Mouse (Mus musculus) embryo, embryonic 10 days (tissue): ENCODE measurements around the gene Csrnp3.
"Not testable (repeated sequence)": the region's sequence is repeated elsewhere in the genome, so short reads cannot be mapped to it uniquely, and the experiment has no call there.

Source experiments
- DNase-seq: peaks from one replicate; pipeline ENCODE4 v3.0.0-alpha.2; 2015; ENCODE audit warnings: low spot score

Gene Csrnp3

DNA sequence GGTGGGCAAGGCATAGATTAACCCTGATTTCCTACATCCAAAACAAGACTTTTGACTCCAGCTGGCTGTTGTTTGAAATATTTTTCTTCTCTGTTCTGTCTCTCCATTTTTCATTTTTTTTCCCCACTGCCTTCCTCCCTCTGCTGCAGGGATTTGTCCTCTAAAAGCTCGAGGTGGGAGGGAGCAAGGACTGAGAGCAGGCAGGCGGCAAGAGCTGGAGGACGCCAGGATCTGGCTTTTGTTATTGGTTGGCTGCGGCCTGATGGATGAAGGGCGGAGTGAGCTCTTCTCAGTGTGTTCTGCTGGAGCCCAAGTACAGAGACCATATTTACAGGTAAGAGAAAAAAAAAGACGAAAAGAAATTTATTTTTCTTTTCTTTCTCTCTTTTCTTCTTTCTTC is at the start of gene Csrnp3:
Gene Csrnp3 (plus strand): TSS at position 217 of the 400 bp plus-strand sequence.
- peak; percentile 91 for DNase-seq

DNA sequence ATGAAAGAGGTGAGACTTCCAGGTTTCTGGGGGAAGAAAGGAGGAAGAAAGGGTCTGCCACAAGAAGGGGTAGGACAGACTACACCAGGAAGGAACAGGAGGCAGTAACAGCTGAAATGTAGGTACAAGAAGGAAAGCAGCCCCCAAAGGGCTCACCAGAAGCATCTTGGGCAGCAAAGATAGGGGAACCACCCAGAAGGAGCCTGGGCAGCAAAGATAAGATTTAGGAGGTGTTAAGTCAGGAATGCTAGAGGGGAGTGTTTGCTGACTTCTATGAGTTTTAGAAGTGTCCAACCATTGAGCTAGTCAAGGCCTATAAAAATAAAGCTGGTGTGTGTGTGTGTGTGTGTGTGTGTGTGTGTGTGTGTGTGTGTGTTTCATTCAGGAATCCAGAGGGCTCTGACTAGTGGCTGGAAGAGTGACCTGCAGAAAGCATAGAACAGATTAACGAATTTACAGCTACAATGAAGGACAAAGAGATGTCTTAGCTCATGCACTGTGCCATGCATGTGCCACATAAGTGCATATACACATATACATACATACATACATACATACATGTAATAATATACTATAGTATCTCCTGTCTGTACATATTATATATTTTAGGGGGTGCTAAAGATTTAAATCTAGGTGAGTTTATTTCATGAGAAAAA is 44.4 kb upstream of the Csrnp3 start:
- no peak for DNase-seq

DNA sequence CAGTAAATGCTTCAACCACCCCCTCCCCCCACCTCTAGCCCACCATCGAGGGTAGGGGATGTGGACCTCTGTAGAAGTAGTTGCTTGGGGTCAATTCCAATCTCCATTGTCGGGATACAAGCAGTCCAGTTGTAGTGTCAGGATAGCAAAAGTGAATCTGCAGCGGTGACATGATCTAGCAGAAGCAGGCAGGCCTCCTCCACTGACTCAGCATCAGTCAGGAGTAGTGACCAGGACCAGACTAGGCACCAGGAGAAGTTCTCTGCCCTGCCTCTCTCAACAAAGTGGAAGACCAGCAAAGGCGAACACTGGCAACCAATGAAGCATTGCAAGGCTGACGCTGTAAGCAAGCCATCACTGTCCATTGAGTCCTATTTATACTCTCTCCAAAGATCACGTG is 39.0 kb upstream of the Csrnp3 start:
- no peak for DNase-seq

DNA sequence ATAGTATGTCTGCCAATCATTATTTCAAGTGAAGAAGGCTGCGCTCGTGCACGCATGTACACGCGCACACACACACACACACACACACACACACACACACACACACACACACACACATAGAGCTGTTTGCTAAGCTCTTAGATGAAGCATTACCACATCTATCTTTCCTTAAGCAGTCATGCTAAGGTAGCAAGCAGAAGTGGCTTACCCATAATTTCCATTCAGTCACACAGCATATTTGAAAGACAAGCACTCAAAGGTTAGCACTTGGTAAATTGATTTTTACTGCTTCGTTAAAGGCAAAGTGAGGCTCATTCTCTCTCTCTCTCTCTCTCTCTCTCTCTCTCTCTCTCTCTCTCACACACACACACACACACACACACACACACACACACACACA is 34.4 kb upstream of the Csrnp3 start:
- DNase-seq = not testable (repeated sequence)

DNA sequence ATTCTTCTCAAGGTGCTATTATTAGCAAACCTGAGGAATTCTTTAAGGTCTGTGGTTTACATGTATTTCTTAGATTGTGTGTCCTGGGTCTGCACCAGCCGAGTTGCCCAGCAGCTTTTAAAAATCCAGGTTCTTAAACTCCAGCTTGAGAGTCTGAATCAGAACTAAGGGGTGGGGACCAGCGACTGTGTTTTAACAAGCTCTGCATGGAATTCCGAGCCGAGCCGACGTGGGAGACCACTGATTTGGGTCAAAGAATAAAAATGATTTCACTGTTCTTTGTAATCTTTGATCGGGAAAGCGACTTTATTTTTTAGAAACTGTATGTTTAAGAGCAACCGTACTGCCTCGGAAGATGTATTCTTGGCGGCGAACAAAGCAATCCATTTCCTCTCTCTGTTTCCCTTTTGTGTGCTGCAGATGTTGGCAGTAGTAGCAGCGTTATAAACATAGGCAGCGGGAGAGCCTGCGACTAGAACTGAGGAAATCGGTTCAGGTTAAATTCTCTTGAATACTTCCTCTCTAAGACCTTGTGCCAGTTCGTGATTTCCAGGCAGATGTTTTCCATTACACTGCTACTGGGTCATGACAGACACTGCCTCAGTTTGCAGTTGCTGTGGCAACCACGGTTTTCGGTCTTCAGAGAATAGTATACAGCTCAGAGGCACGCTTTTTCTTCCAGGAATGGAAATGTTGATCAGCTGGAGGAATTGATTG is 27.3 kb upstream of the Csrnp3 start:
- peak; percentile 87 for DNase-seq

DNA sequence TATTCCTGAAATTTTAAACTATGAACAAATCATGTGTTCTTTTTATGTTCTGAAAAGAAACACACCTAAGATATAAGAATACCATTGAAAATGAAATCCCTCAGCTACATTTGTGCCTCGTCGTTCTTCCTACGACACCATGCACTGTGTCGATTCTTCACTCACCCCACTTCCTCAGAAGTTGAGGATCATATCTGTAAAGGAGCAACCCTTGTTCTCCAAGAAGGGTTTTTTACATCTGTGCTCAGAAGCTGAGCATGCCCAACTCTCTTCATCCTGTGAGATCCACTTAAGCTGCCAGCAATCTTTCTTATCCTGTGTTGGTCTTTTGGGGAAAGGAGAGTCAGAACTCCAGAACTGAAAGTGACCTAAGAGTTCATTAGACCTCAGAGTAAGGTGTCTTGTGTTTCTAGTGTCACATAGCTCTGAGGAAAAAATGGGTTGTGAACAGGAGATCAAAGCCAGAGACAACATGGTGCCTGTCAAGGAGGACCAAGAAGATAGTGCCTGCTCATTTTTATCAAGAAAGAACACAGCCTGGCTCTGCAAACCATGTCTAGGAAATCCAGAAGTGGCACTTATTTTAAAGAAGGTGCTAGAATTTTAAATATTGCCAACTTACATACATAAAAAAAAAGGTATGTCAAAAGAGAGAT is 25.3 kb upstream of the Csrnp3 start:
- no peak for DNase-seq

DNA sequence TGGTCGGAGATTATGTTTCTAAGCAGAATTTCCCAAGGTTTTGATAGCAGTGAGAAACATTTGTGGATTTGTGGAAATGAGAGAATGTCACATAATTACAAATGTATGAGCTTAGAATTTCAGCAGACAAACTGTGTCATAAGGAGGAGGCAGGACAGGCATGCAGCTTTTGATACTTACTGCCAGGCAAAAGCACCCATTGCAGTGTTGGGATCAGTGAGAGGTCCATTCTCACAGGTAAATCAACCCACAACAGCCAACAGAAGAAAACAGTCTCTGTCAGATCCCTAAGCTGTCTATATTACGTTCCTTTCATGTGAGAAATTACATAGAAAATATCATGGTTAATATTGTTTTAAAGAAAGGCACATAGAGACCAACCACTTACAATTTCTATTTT is 19.3 kb upstream of the Csrnp3 start:
- no peak for DNase-seq

DNA sequence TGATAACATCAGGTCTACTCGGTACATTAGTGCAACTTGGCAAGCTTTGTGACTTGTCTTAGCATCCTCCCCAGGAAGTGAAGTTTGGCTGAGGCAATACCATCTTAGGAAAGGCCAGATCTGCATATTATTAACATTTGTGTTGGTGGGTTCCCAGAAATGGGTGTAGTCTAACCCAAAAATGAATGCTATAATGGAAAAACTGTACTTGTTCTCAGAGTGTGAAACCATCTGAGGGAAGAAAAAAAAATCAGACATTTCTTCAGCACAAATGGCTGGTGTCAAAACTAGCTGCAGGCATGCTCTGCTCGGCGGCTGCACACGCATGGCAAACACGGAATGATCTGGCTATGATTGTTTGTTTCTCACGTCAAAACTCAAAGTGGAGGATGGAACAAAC is 18.8 kb upstream of the Csrnp3 start:
- DNase-seq = no peak

DNA sequence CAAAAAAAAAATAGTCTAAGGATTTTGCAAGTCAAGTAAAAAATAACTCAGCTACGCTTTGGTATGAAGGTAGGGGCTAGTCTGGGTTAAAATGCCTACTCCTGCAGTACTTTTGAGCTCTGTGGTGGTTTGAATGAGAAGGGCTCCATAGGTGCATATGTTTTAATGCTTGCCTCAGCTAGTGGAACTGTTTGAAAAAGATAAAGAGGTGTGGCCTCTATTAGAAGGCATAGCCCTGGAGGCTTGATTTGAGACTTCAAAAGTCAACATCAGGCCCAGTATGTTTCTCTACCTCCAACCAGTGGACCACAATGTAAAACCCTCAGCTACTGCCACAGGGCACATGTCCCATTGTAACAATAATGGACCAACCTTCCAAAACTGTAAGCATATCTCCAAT is 16.9 kb upstream of the Csrnp3 start:
- DNase-seq = no peak

DNA sequence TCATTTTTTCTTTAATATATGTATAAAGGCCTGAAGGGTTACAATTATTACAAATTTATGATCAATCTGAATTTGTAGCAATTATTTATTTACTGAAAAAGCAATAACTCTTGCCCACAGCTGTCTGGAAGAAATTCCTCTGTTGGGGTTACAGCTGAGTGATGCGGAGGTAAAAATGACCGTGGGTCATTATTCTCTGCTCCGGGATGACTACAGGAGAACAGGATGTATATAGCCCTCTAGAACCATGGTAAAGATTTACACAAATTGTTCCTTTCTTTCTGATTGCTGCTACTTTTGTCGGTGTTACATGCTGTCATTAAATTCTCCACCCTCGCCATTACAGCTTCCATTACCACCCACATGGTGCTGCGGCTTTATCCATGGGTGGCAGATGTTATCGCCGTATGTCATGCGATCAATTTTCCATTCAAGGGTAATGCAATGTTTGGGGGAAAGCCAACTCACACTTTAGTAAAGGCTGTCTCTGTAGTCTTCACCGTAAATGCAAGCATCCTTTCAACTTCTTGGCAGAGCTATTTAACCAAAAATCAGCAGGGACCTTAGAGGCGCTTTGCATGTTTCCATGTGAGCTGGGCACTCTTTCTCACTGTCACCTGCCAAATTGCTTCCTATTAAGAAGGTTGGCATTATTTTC is 12.7 kb upstream of the Csrnp3 start:
- no peak for DNase-seq

DNA sequence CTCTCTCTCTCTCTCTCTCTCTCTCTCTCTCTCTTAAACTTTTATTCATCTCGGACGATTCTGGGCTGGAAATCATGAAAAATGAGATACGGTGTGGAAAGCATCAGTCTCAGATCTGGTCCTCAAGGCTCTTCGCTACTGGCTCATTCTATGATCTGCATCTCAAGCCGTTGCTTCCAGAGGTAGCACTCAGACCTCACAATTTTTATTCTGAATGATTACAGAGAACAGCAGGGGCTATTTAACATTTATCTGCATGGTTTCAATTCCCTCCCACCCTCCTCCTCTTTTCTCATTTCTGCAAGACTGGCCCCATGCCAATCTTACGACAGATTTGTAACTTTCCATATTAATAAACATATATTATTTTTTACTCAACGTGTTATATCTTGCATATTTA is 12.1 kb upstream of the Csrnp3 start:
- DNase-seq = no peak

DNA sequence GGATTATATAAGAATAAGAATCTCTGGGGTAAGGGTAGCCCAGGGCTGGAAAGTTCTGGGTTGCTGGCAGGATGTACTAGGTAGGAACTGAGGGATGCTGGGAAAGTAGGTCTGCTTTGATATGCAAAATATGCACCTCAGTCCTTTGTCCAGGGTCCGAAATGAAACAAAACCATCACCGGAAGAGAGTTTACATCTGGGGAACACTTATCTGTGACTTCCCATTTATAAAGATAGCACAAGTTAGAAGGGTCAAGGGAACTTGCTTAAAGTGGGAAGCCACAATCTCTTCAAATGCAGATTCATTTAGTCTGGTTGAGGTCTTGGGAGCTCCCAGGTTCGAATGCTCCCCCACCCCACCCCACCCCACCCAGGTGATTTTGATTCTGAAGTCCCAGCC is 4.0 kb upstream of the Csrnp3 start:
- DNase-seq = no peak

DNA sequence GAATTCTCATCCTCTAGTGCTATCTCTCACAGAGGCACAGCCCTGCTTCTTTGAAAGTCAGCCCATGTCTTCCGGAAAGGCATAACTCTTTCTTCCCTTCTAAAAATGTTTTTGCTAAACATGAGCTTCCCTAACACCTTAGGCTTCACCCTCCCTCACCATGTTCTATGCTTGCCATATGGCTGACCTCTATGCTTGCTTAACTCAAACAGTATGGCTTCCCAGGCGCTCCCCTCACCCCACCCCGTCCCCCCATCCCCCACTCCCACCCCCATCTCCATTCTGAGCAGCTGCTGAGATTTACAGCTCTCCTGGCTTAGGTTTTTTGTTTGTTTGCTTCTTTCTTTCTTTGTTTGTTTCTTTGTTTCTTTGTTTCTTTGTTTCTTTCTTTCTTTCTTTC is 3.2 kb upstream of the Csrnp3 start:
- peak; percentile 35 for DNase-seq

DNA sequence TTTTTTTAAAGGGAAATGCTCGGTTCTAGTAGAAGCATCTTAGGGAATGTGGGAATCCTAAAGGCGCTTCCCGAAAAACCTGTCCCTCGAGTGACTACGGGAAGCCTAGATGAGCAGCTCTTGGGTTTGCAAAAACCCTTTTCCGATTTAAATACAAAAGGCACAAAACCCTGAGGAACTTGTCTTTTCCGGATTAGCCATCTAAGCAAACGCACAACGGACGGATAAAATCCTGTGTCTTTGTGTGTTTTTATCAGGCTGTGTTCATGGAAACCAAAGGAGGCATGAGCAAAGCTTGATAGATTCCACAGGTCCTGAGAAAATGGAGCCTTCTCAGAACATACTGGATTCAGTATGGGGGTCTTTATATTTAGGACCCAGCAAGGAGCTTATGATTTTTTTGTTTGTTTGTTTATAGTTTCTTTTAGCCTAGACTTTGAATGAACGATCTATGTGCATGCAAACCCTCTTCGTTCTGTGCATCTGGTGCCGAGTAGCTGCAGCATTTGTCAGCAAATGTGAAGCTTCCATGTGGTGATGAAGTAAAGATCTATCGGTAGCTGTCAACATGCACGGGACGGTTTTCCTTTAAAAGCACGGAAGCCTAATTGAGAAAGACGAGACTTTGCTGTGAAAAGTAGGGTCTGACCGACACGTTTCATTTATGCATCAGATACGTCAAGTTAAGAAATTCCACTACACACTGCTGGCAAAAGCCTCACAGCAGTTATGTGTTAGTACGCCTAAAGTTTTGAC is 611 bp downstream of the Csrnp3 start:
- DNase-seq = peak; percentile 52

DNA sequence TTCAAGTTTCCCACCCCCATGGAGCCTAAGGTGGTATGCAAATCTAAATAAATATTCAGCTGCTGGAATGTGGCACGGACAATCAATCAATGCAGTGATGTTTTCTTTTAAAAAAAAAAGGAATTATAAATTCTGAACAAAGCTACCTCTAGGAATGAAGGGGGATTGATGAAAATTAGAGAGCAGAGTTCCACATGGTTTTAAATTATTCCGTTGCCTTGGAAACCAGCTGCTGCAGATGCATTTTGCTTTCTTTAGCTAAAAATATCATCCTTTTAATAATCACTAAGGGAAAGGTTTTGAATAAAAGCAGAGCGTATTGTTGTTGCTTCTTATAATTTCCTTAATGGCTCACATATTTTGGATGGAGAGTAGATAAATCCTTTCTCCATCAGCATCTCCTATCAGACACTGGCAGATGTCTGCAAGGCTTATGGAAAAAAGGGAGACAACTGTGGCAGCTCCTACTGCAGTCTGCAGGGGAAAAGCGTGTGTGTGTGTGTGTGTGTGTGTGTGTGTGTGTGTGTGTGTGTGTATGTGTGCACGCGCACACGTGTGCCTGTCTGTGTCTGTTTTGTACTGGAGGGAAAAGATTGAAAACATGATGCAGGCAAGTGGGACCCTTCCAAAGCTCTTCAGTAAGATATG is 2.0 kb downstream of the Csrnp3 start:
- DNase-seq = peak; percentile 32

DNA sequence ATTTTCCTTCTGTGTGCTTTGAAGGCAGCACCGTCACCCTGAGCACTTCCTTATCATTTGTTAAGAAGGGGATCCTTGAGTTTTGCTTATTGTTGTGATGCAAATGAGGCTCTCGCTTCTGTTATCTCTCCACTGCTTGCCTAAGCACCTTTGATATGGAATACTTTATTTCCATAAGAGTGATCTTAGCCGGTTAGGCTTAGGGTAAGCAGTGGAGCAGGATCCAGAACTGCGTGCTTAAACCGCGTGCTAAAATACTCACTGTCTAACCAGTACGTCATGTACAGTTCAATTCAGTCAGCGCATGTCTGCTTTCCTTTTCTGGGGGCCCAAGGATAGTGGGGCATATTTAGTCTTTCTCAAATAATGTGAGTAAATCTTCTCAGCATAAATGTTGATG is 3.1 kb downstream of the Csrnp3 start:
- no peak for DNase-seq

DNA sequence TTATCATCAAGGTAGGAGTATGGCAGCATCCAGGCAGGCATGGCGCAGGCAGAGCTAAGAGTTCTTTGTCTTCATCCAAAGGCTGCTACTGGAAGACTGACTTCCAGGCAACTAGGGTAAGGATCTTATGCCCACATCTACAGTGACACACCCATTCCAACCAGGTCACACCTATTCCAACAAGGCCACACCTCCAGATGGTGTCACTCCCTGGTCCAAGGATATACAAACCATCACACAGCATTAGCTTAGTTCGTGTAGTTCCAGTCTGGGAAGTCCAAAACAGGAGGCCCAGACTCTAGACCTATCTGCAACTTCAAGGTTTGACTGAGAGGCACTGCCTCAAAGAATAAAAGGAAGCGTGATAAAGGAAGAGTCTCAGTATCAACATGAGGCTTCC is 4.7 kb downstream of the Csrnp3 start:
- DNase-seq = not testable (repeated sequence)

DNA sequence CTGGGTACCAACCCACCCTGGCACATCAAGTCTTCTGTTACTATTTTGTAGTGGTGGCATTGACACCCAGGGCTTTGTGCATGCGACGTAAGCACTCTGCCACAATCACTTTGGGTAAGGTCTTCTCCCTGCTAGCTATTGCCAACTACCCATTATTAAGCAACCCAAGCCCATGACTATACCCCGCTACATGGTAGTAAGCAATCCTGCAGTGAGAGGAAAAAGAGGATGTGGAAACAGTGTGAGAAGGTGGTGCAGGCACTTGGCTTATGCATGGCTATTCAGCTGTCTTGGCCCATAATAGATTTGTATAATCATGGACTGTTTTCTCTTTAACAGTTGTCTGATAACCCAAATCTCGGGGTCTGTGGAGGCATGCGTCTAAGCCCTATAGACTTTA is 11.2 kb downstream of the Csrnp3 start:
- DNase-seq = no peak

DNA sequence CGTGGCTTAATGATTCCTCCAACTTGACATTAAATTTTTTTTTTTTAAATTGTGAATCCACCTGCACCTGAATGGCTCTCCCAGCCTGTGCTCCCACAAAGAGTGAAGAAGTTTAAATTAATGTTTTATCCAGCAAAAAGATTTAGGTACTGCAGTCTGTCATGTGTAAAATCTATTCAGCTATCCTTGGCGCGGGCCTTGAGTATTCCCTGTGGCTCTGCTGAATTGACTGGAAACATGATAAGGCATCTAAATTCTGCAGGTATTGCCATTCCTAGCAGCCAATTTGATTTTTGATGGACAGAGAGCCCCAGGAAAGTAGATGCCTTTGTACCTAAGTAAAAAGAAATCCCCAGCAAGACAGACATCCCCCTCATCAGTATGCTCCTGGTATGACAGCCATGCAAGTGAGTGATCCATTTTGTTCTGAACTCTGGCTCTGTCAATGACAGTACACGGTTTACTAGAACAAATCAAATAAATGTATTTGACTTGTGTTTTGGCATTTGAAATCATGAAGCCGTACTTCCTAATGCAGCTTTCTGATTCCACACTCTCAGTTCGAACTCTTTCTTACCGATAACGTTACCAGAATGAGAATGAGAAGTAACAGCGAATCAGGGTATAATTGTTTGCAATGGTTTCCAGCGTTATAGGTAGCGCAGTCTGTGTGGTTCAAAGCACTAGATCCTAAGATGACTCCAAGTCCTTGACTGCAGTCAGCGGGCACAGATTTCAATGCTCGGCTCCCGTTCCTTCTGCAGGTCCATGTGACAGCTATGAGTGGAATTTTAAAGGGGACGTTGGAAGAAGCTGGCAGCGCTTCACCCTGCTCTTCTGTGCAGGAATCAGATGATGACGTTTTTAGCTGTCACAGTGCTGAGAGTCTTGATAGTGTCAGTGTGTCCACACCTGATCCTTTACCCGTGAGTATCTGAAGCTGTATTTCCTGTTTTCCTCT is 14.5 kb downstream of the Csrnp3 start:
- no peak for DNase-seq

DNA sequence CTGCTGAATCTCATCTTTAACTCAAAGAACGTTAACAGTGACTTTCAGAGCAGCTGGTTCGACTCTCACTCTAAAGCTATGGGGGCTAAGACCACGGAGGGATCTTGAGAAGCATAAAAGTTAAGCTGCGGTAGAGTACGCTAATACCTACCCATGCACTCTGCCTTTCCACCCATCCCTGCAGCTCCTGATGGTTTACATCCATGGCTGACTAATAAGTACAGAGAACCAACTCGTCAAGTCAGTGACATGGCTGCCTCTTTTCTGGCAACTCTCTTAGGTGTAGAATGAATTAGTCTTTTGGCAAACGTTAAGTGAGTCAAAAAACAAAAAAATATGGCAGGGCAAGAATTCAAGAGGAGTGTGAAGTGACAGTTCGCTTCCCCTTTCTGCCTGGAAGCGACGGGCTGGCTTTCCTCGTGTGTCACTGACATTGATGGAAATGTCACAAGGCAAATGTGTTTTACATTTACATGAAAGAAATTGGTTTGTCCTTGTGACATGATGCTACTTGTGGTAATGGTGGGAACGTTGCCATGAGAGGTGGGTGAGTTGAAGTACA is 19.3 kb downstream of the Csrnp3 start:
- DNase-seq = no peak
